Mouse (Mus musculus): Measurements from ENCODE around the gene Sp1. TPM values are rescaled to one million over a fixed set of nuclear protein-coding genes. Genes with fewer than 3 reads are reported as not detected.

Gene Sp1
- polyA plus RNA-seq, 1 experiment from 2014 or later, result 10.3 TPM

GRCm38 (mm10) chr15:102445146-102445545 is 39.2 kb downstream of the Sp1 start, which contains the start of gene Amhr2:
Gene Amhr2 (plus strand): TSS chr15:102445367.
- Histone ChIP-seq H3K27me3 (ENCODE audit: control insufficient read depth, insufficient read depth, low read length) (no peaks in the 10 kb centered on the region), H3K27ac (ENCODE audit: low read length) (no peak within 1 kb of the TSS), H3K9ac (ENCODE audit: low read length) (no peak within 1 kb of the TSS), H3K9me3 (replicated peaks; ENCODE audit: control insufficient read depth, low read length) (no peaks in the 10 kb centered on the region), H3K36me3 (ENCODE audit: control insufficient read depth, insufficient read depth, low read length) (no peaks in the 10 kb centered on the region), H3K4me2 (ENCODE audit: low read depth, low read length) (no peak within 1 kb of the TSS), H3K4me3 (replicated peaks; ENCODE audit: low read length) (no peak within 1 kb of the TSS), H3K4me1 (ENCODE audit: control insufficient read depth, insufficient read depth, low read length) (no peaks in the 10 kb centered on the region)
- ATAC-seq (ENCODE audit: insufficient read depth, low FRiP score), result no peak
- WGBS, result 61% methylated on average over 8 of the region's 8 CpGs

GRCm38 (mm10) chr15:102446448-102446847 is 40.5 kb downstream of the Sp1 start:
- Histone ChIP-seq H3K4me2 (ENCODE audit: low read depth, low read length) (no peak overlapping the region), H3K27me3 (ENCODE audit: control insufficient read depth, insufficient read depth, low read length) (no peaks in the 10 kb centered on the region), H3K36me3 (ENCODE audit: control insufficient read depth, insufficient read depth, low read length) (no peaks in the 10 kb centered on the region), H3K27ac (ENCODE audit: low read length) (no peak overlapping the region), H3K9me3 (replicated peaks; ENCODE audit: control insufficient read depth, low read length) (no peaks in the 10 kb centered on the region), H3K9ac (ENCODE audit: low read length) (no peak overlapping the region), H3K4me1 (ENCODE audit: control insufficient read depth, insufficient read depth, low read length) (no peaks in the 10 kb centered on the region), H3K4me3 (replicated peaks; ENCODE audit: low read length) (no peak overlapping the region)
- ATAC-seq (ENCODE audit: insufficient read depth, low FRiP score), result no peak
- whole genome bisulfite sequencing, result 32% methylated on average over 5 of the region's 6 CpGs

- no peaks in the 10 kb centered on the region for H3K4me1 ChIP-seq (ENCODE audit: control insufficient read depth, insufficient read depth, low read length)
- no peak for ATAC-seq (ENCODE audit: insufficient read depth, low FRiP score)
- H3K9me3 ChIP-seq (replicated peaks; ENCODE audit: control insufficient read depth, low read length), result no peaks in the 10 kb centered on the region
- no peak overlapping the region for H3K27ac ChIP-seq (ENCODE audit: low read length)
- WGBS, result 52% methylated on average over 8 of the region's 8 CpGs
- no peak overlapping the region for H3K4me3 ChIP-seq (replicated peaks; ENCODE audit: low read length)
- no peak overlapping the region for H3K9ac ChIP-seq (ENCODE audit: low read length)
- H3K36me3 ChIP-seq (ENCODE audit: control insufficient read depth, insufficient read depth, low read length), result no peaks in the 10 kb centered on the region
- H3K27me3 ChIP-seq (ENCODE audit: control insufficient read depth, insufficient read depth, low read length), result no peaks in the 10 kb centered on the region
- no peak overlapping the region for H3K4me2 ChIP-seq (ENCODE audit: low read depth, low read length)
These were observed 43.4 kb downstream of the Sp1 start for GRCm38 (mm10) chr15:102449366-102449765.

GRCm38 (mm10) chr15:102450928-102451327 is 45.0 kb downstream of the Sp1 start:
- no peak overlapping the region for H3K4me3 ChIP-seq (replicated peaks; ENCODE audit: low read length)
- H3K4me2 ChIP-seq (ENCODE audit: low read depth, low read length), result peak overlapping the region; percentile 16; the same call in 1 of the 2 replicates
- H3K27ac ChIP-seq (ENCODE audit: low read length), result no peak overlapping the region
- H3K9me3 ChIP-seq (replicated peaks; ENCODE audit: control insufficient read depth, low read length), result no peaks in the 10 kb centered on the region
- peak; percentile 68; the same call in 1 of the 2 replicates for ATAC-seq (ENCODE audit: insufficient read depth, low FRiP score)
- no peaks in the 10 kb centered on the region for H3K27me3 ChIP-seq (ENCODE audit: control insufficient read depth, insufficient read depth, low read length)
- H3K9ac ChIP-seq (ENCODE audit: low read length), result no peak overlapping the region
- no peaks in the 10 kb centered on the region for H3K36me3 ChIP-seq (ENCODE audit: control insufficient read depth, insufficient read depth, low read length)
- H3K4me1 ChIP-seq (ENCODE audit: control insufficient read depth, insufficient read depth, low read length), result no peaks in the 10 kb centered on the region
- 34% methylated on average over 7 of the region's 7 CpGs for WGBS

- no peak for ATAC-seq (ENCODE audit: insufficient read depth, low FRiP score)
- 74% methylated on average over 26 of the region's 26 CpGs for WGBS
- no peaks in the 10 kb centered on the region for H3K9me3 ChIP-seq (replicated peaks; ENCODE audit: control insufficient read depth, low read length)
These were observed 45.9 kb downstream of the Sp1 start for GRCm38 (mm10) chr15:102451666-102452430.

GRCm38 (mm10) chr15:102455993-102456392 is 50.0 kb downstream of the Sp1 start:
- H3K27ac ChIP-seq (ENCODE audit: low read length), result no peak overlapping the region
- H3K4me3 ChIP-seq (replicated peaks; ENCODE audit: low read length), result no peak overlapping the region
- no peak overlapping the region for H3K4me2 ChIP-seq (ENCODE audit: low read depth, low read length)
- H3K9me3 ChIP-seq (replicated peaks; ENCODE audit: control insufficient read depth, low read length), result no peaks in the 10 kb centered on the region
- H3K9ac ChIP-seq (ENCODE audit: low read length), result no peak overlapping the region
- H3K4me1 ChIP-seq (ENCODE audit: control insufficient read depth, insufficient read depth, low read length), result peaks cover 13% of the 10 kb centered on the region
- no peak for ATAC-seq (ENCODE audit: insufficient read depth, low FRiP score)
- WGBS, result 40% methylated on average over 6 of the region's 6 CpGs
- H3K27me3 ChIP-seq (ENCODE audit: control insufficient read depth, insufficient read depth, low read length), result no peaks in the 10 kb centered on the region
- no peaks in the 10 kb centered on the region for H3K36me3 ChIP-seq (ENCODE audit: control insufficient read depth, insufficient read depth, low read length)

More at GRCm38 (mm10) chr15:102451666-102452430, 45.9 kb downstream of the Sp1 start:
- Histone ChIP-seq H3K27ac (ENCODE audit: low read length) (no peak overlapping the region), H3K27me3 (ENCODE audit: control insufficient read depth, insufficient read depth, low read length) (no peaks in the 10 kb centered on the region), H3K36me3 (ENCODE audit: control insufficient read depth, insufficient read depth, low read length) (no peaks in the 10 kb centered on the region), H3K4me3 (replicated peaks; ENCODE audit: low read length) (no peak overlapping the region), H3K9ac (ENCODE audit: low read length) (no peak overlapping the region), H3K4me2 (ENCODE audit: low read depth, low read length) (no peak overlapping the region), H3K4me1 (ENCODE audit: control insufficient read depth, insufficient read depth, low read length) (no peaks in the 10 kb centered on the region)

- Histone ChIP-seq H3K9me3 (replicated peaks; ENCODE audit: control insufficient read depth, low read length) (no peaks in the 10 kb centered on the region), H3K27me3 (ENCODE audit: control insufficient read depth, insufficient read depth, low read length) (no peaks in the 10 kb centered on the region), H3K27ac (ENCODE audit: low read length) (peak overlapping the region; percentile 62; the same call in 1 of the 2 replicates), H3K4me2 (ENCODE audit: low read depth, low read length) (peak overlapping the region; percentile 74), H3K9ac (ENCODE audit: low read length) (peak overlapping the region; percentile 74; the same call in 1 of the 2 replicates), H3K4me3 (replicated peaks; ENCODE audit: low read length) (peak overlapping the region; percentile 64), H3K4me1 (ENCODE audit: control insufficient read depth, insufficient read depth, low read length) (peaks cover 13% of the 10 kb centered on the region), H3K36me3 (ENCODE audit: control insufficient read depth, insufficient read depth, low read length) (no peaks in the 10 kb centered on the region)
- ATAC-seq (ENCODE audit: insufficient read depth, low FRiP score), result no peak
- 67% methylated on average over 5 of the region's 5 CpGs for WGBS
These were observed 52.2 kb downstream of the Sp1 start for GRCm38 (mm10) chr15:102458050-102458736.

- ATAC-seq (ENCODE audit: insufficient read depth, low FRiP score), result peak; percentile 93
- Histone ChIP-seq H3K4me3 (replicated peaks; ENCODE audit: low read length) (peak within 1 kb of the TSS; percentile 64), H3K4me1 (ENCODE audit: control insufficient read depth, insufficient read depth, low read length) (peaks cover 13% of the 10 kb centered on the region), H3K9ac (ENCODE audit: low read length) (peak within 1 kb of the TSS; percentile 74), H3K27me3 (ENCODE audit: control insufficient read depth, insufficient read depth, low read length) (no peaks in the 10 kb centered on the region), H3K9me3 (replicated peaks; ENCODE audit: control insufficient read depth, low read length) (no peaks in the 10 kb centered on the region), H3K27ac (ENCODE audit: low read length) (peak within 1 kb of the TSS; percentile 76), H3K36me3 (ENCODE audit: control insufficient read depth, insufficient read depth, low read length) (no peaks in the 10 kb centered on the region), H3K4me2 (ENCODE audit: low read depth, low read length) (peak within 1 kb of the TSS; percentile 74)
- under 1% methylated on average over 19 of the region's 19 CpGs for WGBS
These were observed 53.0 kb downstream of the Sp1 start, which contains the start of gene Prr13 for GRCm38 (mm10) chr15:102458904-102459317. Gene Prr13 (plus strand): TSS chr15:102459028.

- H3K36me3 ChIP-seq (ENCODE audit: control insufficient read depth, insufficient read depth, low read length), result no peaks in the 10 kb centered on the region
- H3K4me1 ChIP-seq (ENCODE audit: control insufficient read depth, insufficient read depth, low read length), result peaks cover 13% of the 10 kb centered on the region
- WGBS, result 19% methylated on average over 6 of the region's 6 CpGs
- peak overlapping the region; percentile 74 for H3K9ac ChIP-seq (ENCODE audit: low read length)
- peak overlapping the region; percentile 76 for H3K27ac ChIP-seq (ENCODE audit: low read length)
- ATAC-seq (ENCODE audit: insufficient read depth, low FRiP score), result no peak
- H3K27me3 ChIP-seq (ENCODE audit: control insufficient read depth, insufficient read depth, low read length), result no peaks in the 10 kb centered on the region
- peak overlapping the region; percentile 74 for H3K4me2 ChIP-seq (ENCODE audit: low read depth, low read length)
- peak overlapping the region; percentile 64 for H3K4me3 ChIP-seq (replicated peaks; ENCODE audit: low read length)
- no peaks in the 10 kb centered on the region for H3K9me3 ChIP-seq (replicated peaks; ENCODE audit: control insufficient read depth, low read length)
These were observed 53.4 kb downstream of the Sp1 start for GRCm38 (mm10) chr15:102459381-102459780.

Measured in stomach, embryonic 16.5 days (tissue).